Mouse (Mus musculus): ENCODE data around the gene Ugt1a1. TPM values are rescaled to one million over a fixed set of nuclear protein-coding genes. Genes with fewer than 3 reads are reported as not detected.

The Ugt1a1 gene
- polyA plus RNA-seq, 1 experiment from 2014 or later: not detected

- H3K36me3 ChIP-seq (replicated peaks): peaks cover 11% of the 10 kb centered on the region; the same call in 1 of the 2 replicates
- no peak overlapping the region for H3K4me3 ChIP-seq
- H3K27me3 ChIP-seq (replicated peaks): no peaks in the 10 kb centered on the region
- WGBS: 80% methylated on average over 10 of the region's 10 CpGs
- no peak overlapping the region for H3K4me2 ChIP-seq
- no peak overlapping the region for H3K9ac ChIP-seq
- H3K27ac ChIP-seq: no peak overlapping the region
- ATAC-seq (replicated peaks): no peak; the same call in 1 of the 2 replicates
- no peaks in the 10 kb centered on the region for H3K4me1 ChIP-seq
- peaks cover 25% of the 10 kb centered on the region for H3K9me3 ChIP-seq
These were observed 45.3 kb downstream of the Ugt1a1 start for GRCm38 (mm10) chr1:88256886-88257663.

GRCm38 (mm10) chr1:88257681-88258080 is 45.9 kb downstream of the Ugt1a1 start:
- Histone ChIP-seq H3K9me3 (peaks cover 19% of the 10 kb centered on the region), H3K9ac (no peak overlapping the region), H3K4me3 (no peak overlapping the region), H3K27me3 (replicated peaks) (no peaks in the 10 kb centered on the region), H3K27ac (no peak overlapping the region), H3K4me2 (no peak overlapping the region), H3K4me1 (no peaks in the 10 kb centered on the region), H3K36me3 (replicated peaks) (peaks cover 16% of the 10 kb centered on the region)
- WGBS: 84% methylated on average over 6 of the region's 6 CpGs
- ATAC-seq (replicated peaks): no peak

GRCm38 (mm10) chr1:88258361-88258760 is 46.6 kb downstream of the Ugt1a1 start:
- Histone ChIP-seq H3K9me3 (peaks cover 16% of the 10 kb centered on the region), H3K36me3 (replicated peaks) (peaks cover 23% of the 10 kb centered on the region), H3K4me3 (no peak overlapping the region), H3K27me3 (replicated peaks) (no peaks in the 10 kb centered on the region), H3K4me2 (no peak overlapping the region), H3K9ac (no peak overlapping the region), H3K4me1 (no peaks in the 10 kb centered on the region), H3K27ac (no peak overlapping the region)
- ATAC-seq (replicated peaks): no peak
- 70% methylated on average over 6 of the region's 6 CpGs for WGBS

GRCm38 (mm10) chr1:88258881-88259642 is 47.3 kb downstream of the Ugt1a1 start:
- Histone ChIP-seq H3K36me3 (replicated peaks) (peaks cover 30% of the 10 kb centered on the region), H3K9ac (no peak overlapping the region)
- WGBS: 81% methylated on average over 8 of the region's 8 CpGs

GRCm38 (mm10) chr1:88259643-88260024 is 47.9 kb downstream of the Ugt1a1 start:
- H3K27me3 ChIP-seq (replicated peaks): no peaks in the 10 kb centered on the region
- H3K36me3 ChIP-seq (replicated peaks): peaks cover 36% of the 10 kb centered on the region
- H3K9ac ChIP-seq: no peak overlapping the region
- H3K4me3 ChIP-seq: no peak overlapping the region
- peak; percentile 2; the same call in 1 of the 2 replicates for ATAC-seq (replicated peaks)
- H3K27ac ChIP-seq: no peak overlapping the region
- no peak overlapping the region for H3K4me2 ChIP-seq
- peaks cover 15% of the 10 kb centered on the region for H3K9me3 ChIP-seq
- 85% methylated on average over 4 of the region's 4 CpGs for WGBS
- no peaks in the 10 kb centered on the region for H3K4me1 ChIP-seq

More at GRCm38 (mm10) chr1:88258881-88259642, 47.3 kb downstream of the Ugt1a1 start:
- H3K9me3 ChIP-seq: peaks cover 16% of the 10 kb centered on the region
- no peaks in the 10 kb centered on the region for H3K27me3 ChIP-seq (replicated peaks)
- H3K27ac ChIP-seq: no peak overlapping the region
- H3K4me1 ChIP-seq: no peaks in the 10 kb centered on the region
- ATAC-seq (replicated peaks): peak; percentile 1; the same call in 1 of the 2 replicates
- no peak overlapping the region for H3K4me3 ChIP-seq
- H3K4me2 ChIP-seq: no peak overlapping the region

GRCm38 (mm10) chr1:88260114-88260513 is 48.4 kb downstream of the Ugt1a1 start:
- WGBS: 80% methylated on average over 6 of the region's 6 CpGs
- peaks cover 10% of the 10 kb centered on the region for H3K9me3 ChIP-seq
- H3K4me2 ChIP-seq: no peak overlapping the region
- no peak overlapping the region for H3K4me3 ChIP-seq
- H3K4me1 ChIP-seq: no peaks in the 10 kb centered on the region
- no peaks in the 10 kb centered on the region for H3K27me3 ChIP-seq (replicated peaks)
- peaks cover 41% of the 10 kb centered on the region for H3K36me3 ChIP-seq (replicated peaks)
- no peak overlapping the region for H3K9ac ChIP-seq
- ATAC-seq (replicated peaks): peak; percentile 7; the same call in 1 of the 2 replicates
- H3K27ac ChIP-seq: no peak overlapping the region

GRCm38 (mm10) chr1:88260604-88261377 is 49.0 kb downstream of the Ugt1a1 start:
- Histone ChIP-seq H3K27ac (no peak overlapping the region), H3K4me2 (no peak overlapping the region), H3K27me3 (replicated peaks) (no peaks in the 10 kb centered on the region), H3K36me3 (replicated peaks) (peaks cover 47% of the 10 kb centered on the region), H3K4me3 (no peak overlapping the region), H3K9me3 (0 out of 2 replicates have a peak, but pooled peaks cover 6% of the 10 kb centered on the region), H3K9ac (no peak overlapping the region), H3K4me1 (no peaks in the 10 kb centered on the region)
- no peak for ATAC-seq (replicated peaks)
- WGBS: 84% methylated on average over 10 of the region's 10 CpGs

GRCm38 (mm10) chr1:88261706-88262105 is 49.9 kb downstream of the Ugt1a1 start:
- Histone ChIP-seq H3K4me2 (no peak overlapping the region), H3K27ac (no peak overlapping the region), H3K9ac (no peak overlapping the region), H3K9me3 (no peaks in the 10 kb centered on the region), H3K4me1 (no peaks in the 10 kb centered on the region), H3K36me3 (replicated peaks) (peaks cover 56% of the 10 kb centered on the region), H3K27me3 (replicated peaks) (no peaks in the 10 kb centered on the region), H3K4me3 (no peak overlapping the region)
- ATAC-seq (replicated peaks): no peak
- WGBS: 87% methylated on average over 7 of the region's 7 CpGs

- whole genome bisulfite sequencing: 85% methylated on average over 4 of the region's 4 CpGs
- Histone ChIP-seq H3K27me3 (replicated peaks) (no peaks in the 10 kb centered on the region), H3K9me3 (no peaks in the 10 kb centered on the region), H3K9ac (no peak overlapping the region), H3K4me3 (no peak overlapping the region), H3K4me2 (no peak overlapping the region), H3K4me1 (no peaks in the 10 kb centered on the region), H3K36me3 (replicated peaks) (peaks cover 62% of the 10 kb centered on the region), H3K27ac (no peak overlapping the region)
- ATAC-seq (replicated peaks): no peak
These were observed 50.5 kb downstream of the Ugt1a1 start for GRCm38 (mm10) chr1:88262255-88262654.

- Histone ChIP-seq H3K4me1 (no peaks in the 10 kb centered on the region), H3K4me3 (no peak overlapping the region), H3K9me3 (no peaks in the 10 kb centered on the region), H3K27ac (no peak overlapping the region), H3K9ac (no peak overlapping the region), H3K4me2 (no peak overlapping the region), H3K36me3 (replicated peaks) (peaks cover 69% of the 10 kb centered on the region), H3K27me3 (replicated peaks) (no peaks in the 10 kb centered on the region)
- 77% methylated on average over 6 of the region's 6 CpGs for WGBS
- ATAC-seq (replicated peaks): no peak
These were observed 51.2 kb downstream of the Ugt1a1 start for GRCm38 (mm10) chr1:88262961-88263360.

- Histone ChIP-seq H3K27me3 (replicated peaks) (no peaks in the 10 kb centered on the region), H3K36me3 (replicated peaks) (peaks cover 77% of the 10 kb centered on the region), H3K9me3 (no peaks in the 10 kb centered on the region), H3K4me2 (no peak overlapping the region), H3K27ac (no peak overlapping the region), H3K4me1 (no peaks in the 10 kb centered on the region), H3K9ac (no peak overlapping the region), H3K4me3 (no peak overlapping the region)
- WGBS: 92% methylated on average over 5 of the region's 5 CpGs
- no peak for ATAC-seq (replicated peaks)
These were observed 52.0 kb downstream of the Ugt1a1 start for GRCm38 (mm10) chr1:88263778-88264177.

Measured in midbrain, embryonic 15.5 days (tissue).